ENCODE assay signal across 23 mouse cellular contexts in genomic region chr10:68512433-68513019, GRCm38 (mm10). TPM values are rescaled to one million over a fixed set of nuclear protein-coding genes. Genes with fewer than 3 reads are reported as not detected.
DNase-seq lines count a peak whose midpoint lies in the region; ATAC-seq lines count a peak whose summit lies in the region.
"Had no signal": no experiment of that assay in that cellular context is flagged by ENCODE, and none has a peak within 500 bp of the region (broad histone marks: within the 10 kb centered on the region; RNA-seq: fewer than 3 reads in every experiment).

No protein-coding gene starts in this region.

- no peaks in the 10 kb centered on the region for H3K9me3 ChIP-seq in kidney, embryonic 14.5 days (ENCODE audit: control insufficient read depth, low read length)
- H3K9me3 ChIP-seq: embryonic facial prominence, embryonic 15.5 days; limb, embryonic 15.5 days; liver, embryonic 15.5 days; neural tube, embryonic 13.5 days had no signal

- H3K4me2 ChIP-seq in kidney, embryonic 14.5 days (replicated peaks; ENCODE audit: low read depth, low read length): no peak overlapping the region
- H3K4me2 ChIP-seq: embryonic facial prominence, embryonic 15.5 days; limb, embryonic 15.5 days; liver, embryonic 15.5 days; midbrain, embryonic 11.5 days; neural tube, embryonic 13.5 days had no signal

- no peaks in the 10 kb centered on the region for H3K36me3 ChIP-seq in kidney, embryonic 14.5 days (ENCODE audit: control insufficient read depth, insufficient read depth, low read length)
- H3K36me3 ChIP-seq: embryonic facial prominence, embryonic 15.5 days; limb, embryonic 15.5 days; liver, embryonic 15.5 days; neural tube, embryonic 13.5 days had no signal

- DNase-seq in frontal cortex, postnatal 14 days (ENCODE audit: low spot score in 2 of 2): no peak
- DNase-seq in left cerebral cortex, adult 8-10 months (ENCODE audit: low spot score in 2 of 2): peak; percentile 13 to 18
- no peak for DNase-seq in left cerebral cortex, postnatal 4 days
- DNase-seq in brain, adult 2 months (ENCODE audit: low read depth, low spot score): peak; percentile 49
- DNase-seq in natural killer cell, adult 2 months (ENCODE audit: low spot score in 2 of 2): peak; percentile 47 to 77
- DNase-seq in urinary bladder, adult 2 months (ENCODE audit: low spot score): no peak
- DNase-seq: adrenal gland, adult 2 months; cerebellum, adult 11 months; cerebellum, postnatal 10 days; embryo, embryonic 11 days; gastrocnemius, postnatal 25 days; heart, adult 2 months had no signal

- no peak overlapping the region for H3K4me3 ChIP-seq in kidney, embryonic 14.5 days (ENCODE audit: low read length)
- H3K4me3 ChIP-seq: embryonic facial prominence, embryonic 15.5 days; heart, adult 2 months; limb, embryonic 15.5 days; liver, embryonic 15.5 days; neural tube, embryonic 13.5 days had no signal

- no peak overlapping the region for H3K9ac ChIP-seq in kidney, embryonic 14.5 days (ENCODE audit: low read depth, low read length)
- H3K9ac ChIP-seq: embryonic facial prominence, embryonic 15.5 days; limb, embryonic 15.5 days; liver, embryonic 15.5 days; neural tube, embryonic 13.5 days had no signal

- 86% methylated on average over 8 of the region's 8 CpGs for WGBS in kidney, embryonic 14.5 days

- no peaks in the 10 kb centered on the region for H3K4me1 ChIP-seq in kidney, embryonic 14.5 days (ENCODE audit: control insufficient read depth, insufficient read depth, low read length)
- H3K4me1 ChIP-seq: embryonic facial prominence, embryonic 15.5 days; limb, embryonic 15.5 days; liver, embryonic 15.5 days; neural tube, embryonic 13.5 days had no signal

- no peaks in the 10 kb centered on the region for H3K27me3 ChIP-seq in kidney, embryonic 14.5 days (ENCODE audit: control insufficient read depth, insufficient read depth, low read length)
- H3K27me3 ChIP-seq: embryonic facial prominence, embryonic 15.5 days; limb, embryonic 15.5 days; liver, embryonic 15.5 days; neural tube, embryonic 13.5 days had no signal

- H3K27ac ChIP-seq in kidney, embryonic 14.5 days (ENCODE audit: low read depth, low read length): no peak overlapping the region
- H3K27ac ChIP-seq: embryonic facial prominence, embryonic 15.5 days; heart, adult 2 months; limb, embryonic 15.5 days; liver, embryonic 15.5 days; neural tube, embryonic 13.5 days had no signal

- peak; percentile 76 for ATAC-seq in frontal cortex, adult (ENCODE audit: low TSS enrichment)
- ATAC-seq in kidney, embryonic 14.5 days (ENCODE audit: low FRiP score, low TSS enrichment): no peak
- ATAC-seq: hindbrain, embryonic 16.5 days; intestine, postnatal 0 days; lung, postnatal 0 days had no signal

- intact Hi-C loops in left cerebral cortex, postnatal 4 days (cut with DNase I): no loop called here

RNA-seq across cellular contexts. Expression of gene Cabcoco1, which starts 29.2 kb away (rescaled TPM):
- 1 to 10 TPM; 1.8 to 3.5 (median 2.9) TPM for total RNA-seq in left cerebral cortex, adult 8-10 months (2022)
- total RNA-seq in left cerebral cortex, postnatal 4 days (2021): 1 to 10 TPM in 1 of 2 experiments, under 1 TPM in 1; 0.80 to 1.7 TPM
- 2.6 and 3.6 TPM in 2 replicates for polyA plus RNA-seq in urinary bladder, adult 2 months (2012; rRNA removed)
- 4.1 and 5.2 TPM in 2 replicates for polyA plus RNA-seq in kidney, embryonic 14.5 days (2014; fragmentation: Nextera tagmentation; extraction: Ambion mirVana)
- polyA plus RNA-seq: forebrain, embryonic 11.5 days had no signal

Comparison
In these comparisons a context has a peak if more than half of its experiments do, and no peak if none do; other contexts are left out.
1. DNase-seq: peak in left cerebral cortex, adult 8-10 months (2 of 2), brain, adult 2 months (single experiment) and natural killer cell, adult 2 months (2 of 2); none in frontal cortex, postnatal 14 days (0 of 2), left cerebral cortex, postnatal 4 days (single experiment) and urinary bladder, adult 2 months (single experiment).